Comparison of ENCODE assay signal across 8 mouse cellular contexts in genomic region chr11:115224889-115225288, GRCm38 (mm10). TPM values are rescaled to one million over a fixed set of nuclear protein-coding genes. Genes with fewer than 3 reads are reported as not detected.
DNase-seq lines count a peak whose midpoint lies in the region; ATAC-seq lines count a peak whose summit lies in the region.
"Had no signal": no experiment of that assay in that cellular context is flagged by ENCODE, and none has a peak within 500 bp of the region (broad histone marks: within the 10 kb centered on the region; RNA-seq: fewer than 3 reads in every experiment).

No protein-coding gene starts in this region.

- H3K27ac ChIP-seq in embryonic facial prominence, embryonic 11.5 days (replicated peaks; ENCODE audit: low read depth, low read length): no peak overlapping the region
- H3K27ac ChIP-seq: lung, embryonic 15.5 days had no signal

- H3K4me1 ChIP-seq in embryonic facial prominence, embryonic 11.5 days (ENCODE audit: control insufficient read depth, insufficient read depth, low read length): peaks cover 13% of the 10 kb centered on the region

- intact Hi-C loops in left cerebral cortex, postnatal 10 days (cut with DNase I): no loop called here

- no peak overlapping the region for H3K9ac ChIP-seq in embryonic facial prominence, embryonic 11.5 days (replicated peaks; ENCODE audit: low read length)
- H3K9ac ChIP-seq: lung, embryonic 15.5 days had no signal

- no peaks in the 10 kb centered on the region for H3K27me3 ChIP-seq in embryonic facial prominence, embryonic 11.5 days (ENCODE audit: control insufficient read depth, insufficient read depth, low read length)

- peak; percentile 42 to 72 for DNase-seq in left cerebral cortex, postnatal 10 days (ENCODE audit: extremely low spot score in 1 of 2, low spot score in 2 of 2)
- DNase-seq in left cerebral cortex, adult 11 months (ENCODE audit: low spot score): no peak
- peak; percentile 67 for DNase-seq in ES-CJ7 (ENCODE audit: low read depth, low spot score)
- peak; percentile 84 for DNase-seq in adrenal gland, postnatal 14 days
- peak; percentile 75 for DNase-seq in embryonic facial prominence, embryonic 11.5 days (ENCODE audit: low spot score)
- peak; percentile 39 for DNase-seq in layer of hippocampus, adult 9-11 months
- peak; percentile 58 for DNase-seq in retina, postnatal 7 days (ENCODE audit: low read depth, low spot score)

- no peak for ATAC-seq in embryonic facial prominence, embryonic 11.5 days (replicated peaks; ENCODE audit: insufficient number of reproducible peaks, low FRiP score, low TSS enrichment, low read depth)

- no peak overlapping the region for H3K4me2 ChIP-seq in embryonic facial prominence, embryonic 11.5 days (ENCODE audit: low read depth, low read length)
- H3K4me2 ChIP-seq: lung, embryonic 15.5 days had no signal

- no peaks in the 10 kb centered on the region for H3K36me3 ChIP-seq in embryonic facial prominence, embryonic 11.5 days (replicated peaks; ENCODE audit: control insufficient read depth, insufficient read depth, low read depth, low read length)
- H3K36me3 ChIP-seq: lung, embryonic 15.5 days had no signal

- no peak overlapping the region for H3K4me3 ChIP-seq in embryonic facial prominence, embryonic 11.5 days (ENCODE audit: low read depth, low read length)
- H3K4me3 ChIP-seq: lung, embryonic 15.5 days had no signal

- no peaks in the 10 kb centered on the region for H3K9me3 ChIP-seq in embryonic facial prominence, embryonic 11.5 days (replicated peaks; ENCODE audit: control insufficient read depth, low read length)
- H3K9me3 ChIP-seq: lung, embryonic 15.5 days had no signal

- 46% methylated on average over 8 of the region's 8 CpGs for WGBS in embryonic facial prominence, embryonic 11.5 days

RNA-seq across cellular contexts. Expression of gene Nat9, which starts 37.2 kb away (rescaled TPM):
- 10 to 100 TPM; 14.5 to 16.6 TPM for total RNA-seq in left cerebral cortex, postnatal 10 days (2021)
- 26.4 and 30.6 TPM in 2 replicates for total RNA-seq in adrenal gland, postnatal 14 days (2021)
- polyA plus RNA-seq in embryonic facial prominence, embryonic 11.5 days (2014; fragmentation: Nextera tagmentation; extraction: Ambion mirVana): 15.5 and 19.5 TPM in 2 replicates

RNA-seq across cellular contexts. Expression of gene Tmem104, which starts 37.6 kb away (rescaled TPM):
- total RNA-seq in left cerebral cortex, postnatal 10 days (2021): 10 to 100 TPM; 19.9 to 20.3 TPM
- 9.0 and 15.7 TPM in 2 replicates for total RNA-seq in adrenal gland, postnatal 14 days (2021)
- 6.9 and 7.7 TPM in 2 replicates for polyA plus RNA-seq in embryonic facial prominence, embryonic 11.5 days (2014; fragmentation: Nextera tagmentation; extraction: Ambion mirVana)

RNA-seq across cellular contexts. Expression of gene Grin2c, which starts 42.2 kb away (rescaled TPM):
- total RNA-seq in left cerebral cortex, postnatal 10 days (2021): 10 to 100 TPM; 14.7 to 21.6 TPM
- 0.90 and 0.96 TPM in 2 replicates for total RNA-seq in adrenal gland, postnatal 14 days (2021)
- polyA plus RNA-seq in embryonic facial prominence, embryonic 11.5 days (2014; fragmentation: Nextera tagmentation; extraction: Ambion mirVana): 0.04 and 0.06 TPM in 2 replicates

RNA-seq across cellular contexts. Expression of gene Fdxr, which starts 52.0 kb away (rescaled TPM):
- total RNA-seq in left cerebral cortex, postnatal 10 days (2021): 10 to 100 TPM; 18.2 to 18.7 TPM
- total RNA-seq in adrenal gland, postnatal 14 days (2021): 592 and 605 TPM in 2 replicates
- polyA plus RNA-seq in embryonic facial prominence, embryonic 11.5 days (2014; fragmentation: Nextera tagmentation; extraction: Ambion mirVana): 12.4 and 12.5 TPM in 2 replicates
